Mouse (Mus musculus): ENCODE data around the gene Ptpro. TPM values are rescaled to one million over a fixed set of nuclear protein-coding genes. Genes with fewer than 3 reads are reported as not detected.

Ptpro gene
- polyA plus RNA-seq, 1 experiment = not detected

DNA sequence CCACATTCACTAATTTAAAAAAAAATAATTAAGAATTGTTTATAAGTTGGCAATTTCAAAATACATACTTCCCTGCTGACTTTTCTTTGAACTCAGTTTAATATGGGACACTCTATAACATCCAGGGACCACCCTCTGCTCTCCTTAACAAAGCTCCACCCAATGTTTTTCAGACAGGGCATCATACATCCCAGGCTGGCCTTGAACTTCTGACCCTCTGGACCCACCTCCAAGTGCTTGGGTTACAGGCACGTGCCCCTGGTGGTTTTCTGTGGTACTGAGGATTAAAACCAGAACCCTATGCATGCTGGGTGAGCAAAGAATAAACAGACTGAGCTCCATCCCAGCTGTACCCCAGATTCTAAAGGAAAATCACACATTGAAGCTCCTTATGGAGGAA lies 251.9 kb downstream of the Ptpro start:
- H3K9me3 ChIP-seq (ENCODE audit: control insufficient read depth, low read length) = no peaks in the 10 kb centered on the region

GRCm38 (mm10) chr6:137505555-137506227 lies 253.6 kb downstream of the Ptpro start:
- H3K9me3 ChIP-seq (ENCODE audit: control insufficient read depth, low read length) = no peaks in the 10 kb centered on the region
- TF ChIP-seq TAL1 (IDR thresholded peaks at IDR 0.05; ENCODE audit: low read length) (no peak), GATA1 (IDR thresholded peaks at IDR 0.05; ENCODE audit: low read length) (no peak)
- no peak overlapping the region for H3K4me3 ChIP-seq (replicated peaks)
- H3K4me1 ChIP-seq (ENCODE audit: control insufficient read depth) = no peaks in the 10 kb centered on the region
- H3K27me3 ChIP-seq (ENCODE audit: control insufficient read depth) = no peaks in the 10 kb centered on the region
- H3K36me3 ChIP-seq (ENCODE audit: control insufficient read depth) = no peaks in the 10 kb centered on the region

More for the DNA sequence above, 251.9 kb downstream of the Ptpro start:
- no peaks in the 10 kb centered on the region for H3K4me1 ChIP-seq (ENCODE audit: control insufficient read depth)
- TF ChIP-seq GATA1 (IDR thresholded peaks at IDR 0.05; ENCODE audit: low read length) (no peak), TAL1 (IDR thresholded peaks at IDR 0.05; ENCODE audit: low read length) (no peak)
- H3K27me3 ChIP-seq (ENCODE audit: control insufficient read depth) = no peaks in the 10 kb centered on the region
- H3K36me3 ChIP-seq (ENCODE audit: control insufficient read depth) = no peaks in the 10 kb centered on the region
- no peak overlapping the region for H3K4me3 ChIP-seq (replicated peaks)

DNA sequence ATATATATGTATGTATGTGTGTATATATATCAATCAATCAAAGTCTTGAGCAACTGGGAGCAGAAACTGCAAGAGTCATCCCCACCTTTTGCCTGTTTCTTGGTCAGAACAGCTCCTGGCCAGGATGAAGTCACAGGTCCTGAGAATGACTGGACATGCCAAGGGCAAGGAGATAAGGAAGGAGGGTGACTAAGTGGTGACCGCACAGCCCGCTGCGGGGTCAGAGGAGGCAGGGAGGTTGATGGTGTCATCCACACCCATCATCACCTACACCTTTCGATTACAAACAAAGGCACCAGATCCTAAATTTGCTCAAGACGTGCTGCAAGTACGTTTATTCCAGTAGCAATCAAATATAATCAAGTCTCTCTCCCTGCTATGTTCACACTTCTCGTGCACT lies 254.4 kb downstream of the Ptpro start:
- H3K4me1 ChIP-seq (ENCODE audit: control insufficient read depth) = no peaks in the 10 kb centered on the region
- TF ChIP-seq TAL1 (IDR thresholded peaks at IDR 0.05; ENCODE audit: low read length) (no peak), GATA1 (IDR thresholded peaks at IDR 0.05; ENCODE audit: low read length) (no peak)
- no peak overlapping the region for H3K4me3 ChIP-seq (replicated peaks)
- no peaks in the 10 kb centered on the region for H3K9me3 ChIP-seq (ENCODE audit: control insufficient read depth, low read length)
- H3K27me3 ChIP-seq (ENCODE audit: control insufficient read depth) = no peaks in the 10 kb centered on the region
- no peaks in the 10 kb centered on the region for H3K36me3 ChIP-seq (ENCODE audit: control insufficient read depth)

- H3K4me3 ChIP-seq (replicated peaks) = no peak overlapping the region
- H3K27me3 ChIP-seq (ENCODE audit: control insufficient read depth) = no peaks in the 10 kb centered on the region
- H3K4me1 ChIP-seq (ENCODE audit: control insufficient read depth) = no peaks in the 10 kb centered on the region
- no peaks in the 10 kb centered on the region for H3K9me3 ChIP-seq (ENCODE audit: control insufficient read depth, low read length)
- TF ChIP-seq TAL1 (IDR thresholded peaks at IDR 0.05; ENCODE audit: low read length) = no peak
- no peak for TF ChIP-seq GATA1 (IDR thresholded peaks at IDR 0.05; ENCODE audit: low read length)
- no peaks in the 10 kb centered on the region for H3K36me3 ChIP-seq (ENCODE audit: control insufficient read depth)
Observed at GRCm38 (mm10) chr6:137508936-137509335, 256.8 kb downstream of the Ptpro start.

GRCm38 (mm10) chr6:137509341-137510045 lies 257.4 kb downstream of the Ptpro start:
- no peak for TF ChIP-seq GATA1 (IDR thresholded peaks at IDR 0.05; ENCODE audit: low read length)
- no peak for TF ChIP-seq TAL1 (IDR thresholded peaks at IDR 0.05; ENCODE audit: low read length)
- no peaks in the 10 kb centered on the region for H3K9me3 ChIP-seq (ENCODE audit: control insufficient read depth, low read length)

GRCm38 (mm10) chr6:137512753-137513152 lies 260.6 kb downstream of the Ptpro start:
- Histone ChIP-seq H3K4me1 (ENCODE audit: control insufficient read depth) (no peaks in the 10 kb centered on the region), H3K9me3 (ENCODE audit: control insufficient read depth, low read length) (no peaks in the 10 kb centered on the region), H3K4me3 (replicated peaks) (no peak overlapping the region), H3K27me3 (ENCODE audit: control insufficient read depth) (no peaks in the 10 kb centered on the region), H3K36me3 (ENCODE audit: control insufficient read depth) (no peaks in the 10 kb centered on the region)
- TF ChIP-seq GATA1 (IDR thresholded peaks at IDR 0.05; ENCODE audit: low read length) = no peak
- no peak for TF ChIP-seq TAL1 (IDR thresholded peaks at IDR 0.05; ENCODE audit: low read length)

More at GRCm38 (mm10) chr6:137509341-137510045, 257.4 kb downstream of the Ptpro start:
- Histone ChIP-seq H3K4me3 (replicated peaks) (no peak overlapping the region), H3K27me3 (ENCODE audit: control insufficient read depth) (no peaks in the 10 kb centered on the region), H3K4me1 (ENCODE audit: control insufficient read depth) (no peaks in the 10 kb centered on the region), H3K36me3 (ENCODE audit: control insufficient read depth) (no peaks in the 10 kb centered on the region)

Other genes with a start within 250 kb of the Ptpro start
- gene Rerg, start 81.8 kb upstream of the Ptpro start, polyA plus RNA-seq (2012) = not detected in 2 replicates